Mouse (Mus musculus) thymus, postnatal 36 days (tissue): ENCODE data around the gene Col27a1.

Experiments used
- DNase-seq, 2 experiments: peaks; one replicate each; pipeline ENCODE4 v3.0.0; 2022; ENCODE audit warnings: mixed read lengths in 2 of 2

The Col27a1 gene

GRCm38 (mm10) chr4:63266276-63266675 lies 52.5 kb downstream of the Col27a1 start:
- no peak for DNase-seq

GRCm38 (mm10) chr4:63267121-63267520 lies 53.3 kb downstream of the Col27a1 start:
- no peak for DNase-seq

GRCm38 (mm10) chr4:63267586-63267985 lies 53.8 kb downstream of the Col27a1 start:
- DNase-seq = no peak

- no peak for DNase-seq
Observed at GRCm38 (mm10) chr4:63268777-63269176, 55.0 kb downstream of the Col27a1 start.

GRCm38 (mm10) chr4:63274516-63274915 lies 60.7 kb downstream of the Col27a1 start:
- DNase-seq = no peak

- DNase-seq = no peak
Observed at GRCm38 (mm10) chr4:63275251-63275650, 61.4 kb downstream of the Col27a1 start.

GRCm38 (mm10) chr4:63276571-63276970 lies 62.8 kb downstream of the Col27a1 start:
- DNase-seq = no peak

GRCm38 (mm10) chr4:63278821-63279220 lies 65.0 kb downstream of the Col27a1 start:
- no peak for DNase-seq

GRCm38 (mm10) chr4:63281694-63282093 lies 67.9 kb downstream of the Col27a1 start:
- peak; percentile 23 to 37 for DNase-seq

GRCm38 (mm10) chr4:63283319-63283718 lies 69.5 kb downstream of the Col27a1 start:
- DNase-seq = no peak

GRCm38 (mm10) chr4:63286034-63286433 lies 72.2 kb downstream of the Col27a1 start:
- no peak for DNase-seq

GRCm38 (mm10) chr4:63288497-63288896 lies 74.7 kb downstream of the Col27a1 start:
- DNase-seq = no peak

- DNase-seq = no peak
Observed at GRCm38 (mm10) chr4:63290081-63290480, 76.3 kb downstream of the Col27a1 start.

GRCm38 (mm10) chr4:63291075-63291474 lies 77.3 kb downstream of the Col27a1 start:
- no peak for DNase-seq

GRCm38 (mm10) chr4:63291658-63292057 lies 77.9 kb downstream of the Col27a1 start:
- DNase-seq = no peak

GRCm38 (mm10) chr4:63295641-63296040 lies 81.8 kb downstream of the Col27a1 start:
- no peak for DNase-seq

GRCm38 (mm10) chr4:63296263-63296662 lies 82.5 kb downstream of the Col27a1 start:
- DNase-seq = no peak

- no peak for DNase-seq
Observed at GRCm38 (mm10) chr4:63296876-63297275, 83.1 kb downstream of the Col27a1 start.

- DNase-seq = peak; percentile 39 to 69
Observed at GRCm38 (mm10) chr4:63298191-63298590, 84.4 kb downstream of the Col27a1 start.

GRCm38 (mm10) chr4:63302641-63303040 lies 88.8 kb downstream of the Col27a1 start:
- DNase-seq = no peak

- DNase-seq = peak; percentile 87 to 89
Observed at GRCm38 (mm10) chr4:63307175-63308062, 93.6 kb downstream of the Col27a1 start.

GRCm38 (mm10) chr4:63308316-63308715 lies 94.5 kb downstream of the Col27a1 start:
- no peak for DNase-seq

- DNase-seq = no peak
Observed at GRCm38 (mm10) chr4:63310247-63310855, 96.5 kb downstream of the Col27a1 start.

GRCm38 (mm10) chr4:63311426-63311825 lies 97.6 kb downstream of the Col27a1 start:
- DNase-seq = peak in 1 of 2 experiments; percentile 1
